Mouse (Mus musculus) heart, embryonic 10.5 days (tissue): ENCODE measurements around the gene Mbip. TPM values are rescaled to one million over a fixed set of nuclear protein-coding genes. Genes with fewer than 3 reads are reported as not detected.
A peak's percentile ranks its signal among the peaks of the same experiment; 100 is the strongest.

Experiments used
- DNase-seq: peaks from one replicate; pipeline ENCODE4 v3.0.0-alpha.2; 2017; ENCODE audit warnings: low spot score
- H3K27ac ChIP-seq: fragments of 300-500 bp; sonication (generic); 2 replicates; pipeline ENCODE4 v1.5.1; 2016; ENCODE audit warnings: mild to moderate bottlenecking
- H3K27me3 ChIP-seq: fragments of 300-500 bp; sonication (generic); 2 replicates; pipeline ENCODE4 v1.6.1; 2016; ENCODE audit warnings: mild to moderate bottlenecking; ENCODE audit not compliant: poor library complexity, insufficient read depth, severe bottlenecking
- H3K36me3 ChIP-seq: fragments of 300-500 bp; sonication (generic); 2 replicates; pipeline ENCODE4 v1.6.1; 2016; ENCODE audit warnings: mild to moderate bottlenecking, moderate library complexity
- H3K4me1 ChIP-seq: fragments of 300-500 bp; sonication (generic); 2 replicates; pipeline ENCODE4 v1.6.1; 2016; ENCODE audit warnings: mild to moderate bottlenecking
- H3K4me3 ChIP-seq: fragments of 300-500 bp; sonication (generic); 2 replicates; pipeline ENCODE4 v1.5.1; 2016; ENCODE audit warnings: mild to moderate bottlenecking, moderate library complexity
- H3K9me3 ChIP-seq: fragments of 300-500 bp; sonication (generic); 2 replicates; pipeline ENCODE4 v1.6.1; 2016; ENCODE audit warnings: mild to moderate bottlenecking, moderate library complexity
- WGBS: fragments of 180-500 bp; shearing (Covaris S2); methylation state at CpG from one replicate; pipeline ENCODE4 v1.1.7; 2016; 5-methylcytosine and 5-hydroxymethylcytosine counted together
- polyA plus RNA-seq: library from polyadenylated mRNA; unstranded; fragments of >200 nt; fragmentation: Nextera tagmentation; extraction: Ambion mirVana; gene quantifications from 2 replicates; pipeline ENCODE4 v1.2.1, GENCODE M21; 2016

The Mbip gene
- 26.5 and 34.9 TPM in 2 replicates for polyA plus RNA-seq

GRCm38 (mm10) chr12:56345367-56346089 is at the start of gene Mbip:
Mbip (minus strand) TSS chr12:56345894.
- no peaks in the 10 kb centered on the region for H3K36me3 ChIP-seq
- peak within 1 kb of the TSS; percentile 97 for H3K4me3 ChIP-seq
- no peaks in the 10 kb centered on the region for H3K4me1 ChIP-seq
- under 1% methylated on average over 37 of the region's 37 CpGs for WGBS
- H3K27me3 ChIP-seq: no peaks in the 10 kb centered on the region
- no peaks in the 10 kb centered on the region for H3K9me3 ChIP-seq
- DNase-seq: peak; percentile 98
- peak within 1 kb of the TSS; percentile 95 for H3K27ac ChIP-seq

- Histone ChIP-seq H3K36me3 (no peaks in the 10 kb centered on the region), H3K27me3 (no peaks in the 10 kb centered on the region), H3K27ac (no peak overlapping the region), H3K4me3 (no peak overlapping the region), H3K9me3 (no peaks in the 10 kb centered on the region), H3K4me1 (no peaks in the 10 kb centered on the region)
- no peak for DNase-seq
- WGBS: 72% methylated on average over 7 of the region's 7 CpGs
Measured at GRCm38 (mm10) chr12:56387647-56388205, 42.0 kb upstream of the Mbip start.

- Histone ChIP-seq H3K27ac (no peak overlapping the region), H3K9me3 (no peaks in the 10 kb centered on the region), H3K36me3 (no peaks in the 10 kb centered on the region), H3K4me3 (no peak overlapping the region), H3K4me1 (no peaks in the 10 kb centered on the region), H3K27me3 (no peaks in the 10 kb centered on the region)
- 54% methylated on average over 6 of the region's 6 CpGs for WGBS
- no peak for DNase-seq
Measured at GRCm38 (mm10) chr12:56386955-56387646, 41.4 kb upstream of the Mbip start.

- H3K36me3 ChIP-seq: no peaks in the 10 kb centered on the region
- H3K27me3 ChIP-seq: no peaks in the 10 kb centered on the region
- H3K27ac ChIP-seq: peak overlapping the region; percentile 95
- peak overlapping the region; percentile 97 for H3K4me3 ChIP-seq
- no peaks in the 10 kb centered on the region for H3K4me1 ChIP-seq
- no peaks in the 10 kb centered on the region for H3K9me3 ChIP-seq
- no peak for DNase-seq
- WGBS: 6% methylated on average over 5 of the region's 5 CpGs
Measured at GRCm38 (mm10) chr12:56344771-56345314, 851 bp downstream of the Mbip start.

- WGBS: 83% methylated on average over 8 of the region's 8 CpGs
- Histone ChIP-seq H3K4me3 (no peak overlapping the region), H3K4me1 (no peaks in the 10 kb centered on the region), H3K36me3 (peaks cover 30% of the 10 kb centered on the region), H3K27me3 (no peaks in the 10 kb centered on the region), H3K27ac (no peak overlapping the region), H3K9me3 (no peaks in the 10 kb centered on the region)
- no peak for DNase-seq
Measured at GRCm38 (mm10) chr12:56339295-56340056, 6.2 kb downstream of the Mbip start.

GRCm38 (mm10) chr12:56333461-56333860 is 12.2 kb downstream of the Mbip start:
- H3K36me3 ChIP-seq: peaks cover 74% of the 10 kb centered on the region
- 96% methylated on average over 2 of the region's 2 CpGs for WGBS

GRCm38 (mm10) chr12:56332475-56332874 is 13.2 kb downstream of the Mbip start:
- no peaks in the 10 kb centered on the region for H3K9me3 ChIP-seq
- DNase-seq: no peak
- peaks cover 83% of the 10 kb centered on the region for H3K36me3 ChIP-seq
- no peaks in the 10 kb centered on the region for H3K27me3 ChIP-seq
- no peaks in the 10 kb centered on the region for H3K4me1 ChIP-seq
- no peak overlapping the region for H3K4me3 ChIP-seq
- 90% methylated on average over 3 of the region's 3 CpGs for WGBS
- no peak overlapping the region for H3K27ac ChIP-seq

More at GRCm38 (mm10) chr12:56333461-56333860, 12.2 kb downstream of the Mbip start:
- Histone ChIP-seq H3K27ac (no peak overlapping the region), H3K4me1 (no peaks in the 10 kb centered on the region), H3K27me3 (no peaks in the 10 kb centered on the region), H3K9me3 (no peaks in the 10 kb centered on the region), H3K4me3 (no peak overlapping the region)
- DNase-seq: no peak

GRCm38 (mm10) chr12:56327448-56327998 is 18.2 kb downstream of the Mbip start:
- peaks cover 63% of the 10 kb centered on the region for H3K36me3 ChIP-seq
- DNase-seq: no peak
- WGBS: 89% methylated on average over 6 of the region's 6 CpGs

GRCm38 (mm10) chr12:56325851-56326250 is 19.8 kb downstream of the Mbip start:
- H3K27ac ChIP-seq: no peak overlapping the region
- H3K9me3 ChIP-seq: no peaks in the 10 kb centered on the region
- peaks cover 52% of the 10 kb centered on the region for H3K36me3 ChIP-seq
- 82% methylated on average over 1 of the region's 1 CpGs for WGBS
- H3K4me3 ChIP-seq: no peak overlapping the region
- no peaks in the 10 kb centered on the region for H3K27me3 ChIP-seq
- no peak for DNase-seq
- no peaks in the 10 kb centered on the region for H3K4me1 ChIP-seq

More at GRCm38 (mm10) chr12:56327448-56327998, 18.2 kb downstream of the Mbip start:
- Histone ChIP-seq H3K4me3 (no peak overlapping the region), H3K4me1 (no peaks in the 10 kb centered on the region), H3K27me3 (no peaks in the 10 kb centered on the region), H3K9me3 (no peaks in the 10 kb centered on the region), H3K27ac (no peak overlapping the region)

- Histone ChIP-seq H3K4me1 (no peaks in the 10 kb centered on the region), H3K27ac (no peak overlapping the region), H3K36me3 (no peaks in the 10 kb centered on the region; the same call in 1 of the 2 replicates), H3K9me3 (0 out of 2 replicates have a peak, but pooled peaks cover under 1% of the 10 kb centered on the region), H3K27me3 (no peaks in the 10 kb centered on the region), H3K4me3 (no peak overlapping the region)
- no peak for DNase-seq
- WGBS: 69% methylated on average over 4 of the region's 4 CpGs
Measured at GRCm38 (mm10) chr12:56318941-56319340, 26.8 kb downstream of the Mbip start.

- Histone ChIP-seq H3K36me3 (no peaks in the 10 kb centered on the region), H3K9me3 (0 out of 2 replicates have a peak, but pooled peaks cover 3% of the 10 kb centered on the region), H3K4me3 (no peak overlapping the region), H3K27me3 (no peaks in the 10 kb centered on the region), H3K4me1 (no peaks in the 10 kb centered on the region), H3K27ac (no peak overlapping the region)
- DNase-seq: no peak
- WGBS: 80% methylated on average over 8 of the region's 8 CpGs
Measured at GRCm38 (mm10) chr12:56318059-56318458, 27.6 kb downstream of the Mbip start.

GRCm38 (mm10) chr12:56305758-56306157 is 39.9 kb downstream of the Mbip start:
- Histone ChIP-seq H3K27me3 (peaks cover 17% of the 10 kb centered on the region; the same call in 1 of the 2 replicates), H3K36me3 (no peaks in the 10 kb centered on the region), H3K27ac (no peak overlapping the region), H3K4me1 (peaks cover 6% of the 10 kb centered on the region; the same call in 1 of the 2 replicates), H3K9me3 (no peaks in the 10 kb centered on the region), H3K4me3 (no peak overlapping the region)
- no peak for DNase-seq
- 71% methylated on average over 6 of the region's 6 CpGs for WGBS
